Mouse (Mus musculus): ENCODE data around the gene Gm20696. TPM values are rescaled to one million over a fixed set of nuclear protein-coding genes. Genes with fewer than 3 reads are reported as not detected.
A peak's percentile ranks its signal among the peaks of the same experiment; 100 is the strongest.

Gm20696 gene
- total RNA-seq, 1 experiment = 0.58 TPM

DNA sequence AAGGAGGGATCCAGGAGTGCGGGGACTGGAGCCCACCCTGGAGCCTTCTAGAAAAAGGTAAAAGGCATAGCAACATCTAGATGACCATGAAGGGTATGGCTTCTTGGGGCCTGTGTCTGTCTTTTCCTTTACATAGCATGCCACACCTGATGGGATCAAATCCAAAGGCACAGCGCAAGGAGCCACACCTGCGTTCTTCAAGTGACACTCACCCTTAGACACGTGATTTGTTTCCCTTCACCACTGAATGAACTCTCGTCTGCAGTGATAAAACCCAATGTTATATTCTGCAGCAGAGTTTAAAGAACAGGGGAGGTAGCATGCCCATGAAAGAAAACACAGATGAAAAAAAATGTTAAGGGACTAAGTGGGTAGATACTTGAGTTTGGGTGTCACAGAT, 257.0 kb downstream of the Gm20696 start:
- H3K4me3 ChIP-seq (ENCODE audit: insufficient read depth in 1 of 2, low read depth in 1 of 2, low read length in 2 of 2, poor library complexity in 1 of 2, severe bottlenecking in 1 of 2) = no peak overlapping the region
- no peak overlapping the region for H3K27ac ChIP-seq (ENCODE audit: insufficient read depth, low read depth, low read length, poor library complexity, severe bottlenecking)
- H3K4me1 ChIP-seq (ENCODE audit: control insufficient read depth in 2 of 2, insufficient read depth in 2 of 2, low read length in 2 of 2, poor library complexity in 1 of 2) = no peaks in the 10 kb centered on the region
- in situ Hi-C loops (cut with MboI; ENCODE audit: low sequenced_read_pairs in 2 of 2, unreplicated experiment in 2 of 2) = no loop called here
- H3K36me3 ChIP-seq (ENCODE audit: control insufficient read depth, insufficient read depth, low read length, poor library complexity, severe bottlenecking) = no peaks in the 10 kb centered on the region
- H3K9ac ChIP-seq (ENCODE audit: insufficient read depth, low read depth, low read length, poor library complexity, severe bottlenecking) = no peak overlapping the region
- H3K9me3 ChIP-seq (ENCODE audit: control insufficient read depth, insufficient read depth, low read depth, low read length) = no peaks in the 10 kb centered on the region
- no peak for DNase-seq (ENCODE audit: low read depth, low spot score)
- TF ChIP-seq CHD2 (IDR thresholded peaks at IDR 0.05; ENCODE audit: low read depth, low read length) (no peak), MAFK (IDR thresholded peaks at IDR 0.05; ENCODE audit: insufficient read depth, low read depth, low read length) (no peak), ZC3H11A (IDR thresholded peaks at IDR 0.05; ENCODE audit: borderline replicate concordance, low read depth, low read length) (no peak), ZNF384 (IDR thresholded peaks at IDR 0.05; ENCODE audit: low read depth, low read length) (no peak), HCFC1 (IDR thresholded peaks at IDR 0.05; ENCODE audit: borderline replicate concordance, insufficient read depth, low read length) (no peak)

- Histone ChIP-seq H3K4me1 (ENCODE audit: control insufficient read depth in 2 of 2, insufficient read depth in 2 of 2, low read length in 2 of 2, poor library complexity in 1 of 2) (no peaks in the 10 kb centered on the region), H3K4me3 (ENCODE audit: insufficient read depth in 1 of 2, low read depth in 1 of 2, low read length in 2 of 2, poor library complexity in 1 of 2, severe bottlenecking in 1 of 2) (no peak overlapping the region), H3K9me3 (ENCODE audit: control insufficient read depth, insufficient read depth, low read depth, low read length) (no peaks in the 10 kb centered on the region), H3K36me3 (ENCODE audit: control insufficient read depth, insufficient read depth, low read length, poor library complexity, severe bottlenecking) (no peaks in the 10 kb centered on the region), H3K9ac (ENCODE audit: insufficient read depth, low read depth, low read length, poor library complexity, severe bottlenecking) (no peak overlapping the region), H3K27ac (ENCODE audit: insufficient read depth, low read depth, low read length, poor library complexity, severe bottlenecking) (no peak overlapping the region)
- no peak for DNase-seq (ENCODE audit: low read depth, low spot score)
- in situ Hi-C loops (cut with MboI; ENCODE audit: low sequenced_read_pairs in 2 of 2, unreplicated experiment in 2 of 2) = no loop called here
- TF ChIP-seq HCFC1 (IDR thresholded peaks at IDR 0.05; ENCODE audit: borderline replicate concordance, insufficient read depth, low read length) (no peak), MAFK (IDR thresholded peaks at IDR 0.05; ENCODE audit: insufficient read depth, low read depth, low read length) (no peak), ZNF384 (IDR thresholded peaks at IDR 0.05; ENCODE audit: low read depth, low read length) (no peak), CHD2 (IDR thresholded peaks at IDR 0.05; ENCODE audit: low read depth, low read length) (no peak), ZC3H11A (IDR thresholded peaks at IDR 0.05; ENCODE audit: borderline replicate concordance, low read depth, low read length) (no peak)
These were observed 257.7 kb downstream of the Gm20696 start for GRCm38 (mm10) chr6:99408880-99409279.

DNA sequence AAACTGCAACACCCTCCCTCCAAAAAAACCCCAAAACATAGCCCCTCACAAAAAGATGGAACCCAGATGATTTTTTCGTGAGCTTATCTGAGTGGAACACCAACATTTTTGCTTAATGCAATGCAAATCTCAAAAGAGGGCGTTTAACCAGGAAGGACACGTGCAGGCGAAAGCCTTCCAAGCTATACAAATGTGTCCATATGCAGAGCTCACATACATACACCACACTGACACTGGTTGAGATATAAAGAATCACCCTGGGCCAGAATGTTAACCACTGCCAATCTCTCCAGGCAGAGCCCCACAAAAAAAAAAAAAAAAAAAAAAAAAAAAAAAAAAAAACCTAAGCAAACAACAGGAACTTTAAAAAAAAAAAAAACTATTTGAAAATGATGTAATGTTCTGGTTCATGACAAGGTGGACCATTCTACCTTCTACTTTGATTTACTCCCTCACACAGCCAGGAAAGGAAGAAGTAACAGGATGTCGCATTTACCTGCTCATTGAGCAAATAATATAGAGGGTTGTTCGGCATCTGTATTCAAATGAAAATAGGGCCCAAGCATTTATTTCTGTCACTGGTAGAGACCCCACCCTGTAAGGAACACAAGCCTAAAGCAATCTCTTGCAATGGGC, 262.7 kb downstream of the Gm20696 start:
- Histone ChIP-seq H3K36me3 (ENCODE audit: control insufficient read depth, insufficient read depth, low read length, poor library complexity, severe bottlenecking) (no peaks in the 10 kb centered on the region), H3K9me3 (ENCODE audit: control insufficient read depth, insufficient read depth, low read depth, low read length) (no peaks in the 10 kb centered on the region), H3K27ac (ENCODE audit: insufficient read depth, low read depth, low read length, poor library complexity, severe bottlenecking) (no peak overlapping the region), H3K4me1 (ENCODE audit: control insufficient read depth in 2 of 2, insufficient read depth in 2 of 2, low read length in 2 of 2, poor library complexity in 1 of 2) (peaks cover 0 to 4% of the 10 kb centered on the region in 2 experiments; a peak in 1 of 4 replicates), H3K4me3 (ENCODE audit: insufficient read depth in 1 of 2, low read depth in 1 of 2, low read length in 2 of 2, poor library complexity in 1 of 2, severe bottlenecking in 1 of 2) (no peak overlapping the region), H3K9ac (ENCODE audit: insufficient read depth, low read depth, low read length, poor library complexity, severe bottlenecking) (no peak overlapping the region)
- no peak for DNase-seq (ENCODE audit: low read depth, low spot score)
- TF ChIP-seq CHD2 (IDR thresholded peaks at IDR 0.05; ENCODE audit: low read depth, low read length) (no peak), MAFK (IDR thresholded peaks at IDR 0.05; ENCODE audit: insufficient read depth, low read depth, low read length) (no peak), ZNF384 (IDR thresholded peaks at IDR 0.05; ENCODE audit: low read depth, low read length) (peak; percentile 45; the same call in 1 of the 2 replicates), ZC3H11A (IDR thresholded peaks at IDR 0.05; ENCODE audit: borderline replicate concordance, low read depth, low read length) (no peak), HCFC1 (IDR thresholded peaks at IDR 0.05; ENCODE audit: borderline replicate concordance, insufficient read depth, low read length) (no peak)
- in situ Hi-C loops (cut with MboI; ENCODE audit: low sequenced_read_pairs in 2 of 2, unreplicated experiment in 2 of 2) = no loop called here

GRCm38 (mm10) chr6:99402941-99403340, 263.7 kb downstream of the Gm20696 start:
- H3K4me3 ChIP-seq (ENCODE audit: insufficient read depth in 1 of 2, low read depth in 1 of 2, low read length in 2 of 2, poor library complexity in 1 of 2, severe bottlenecking in 1 of 2) = no peak overlapping the region
- H3K36me3 ChIP-seq (ENCODE audit: control insufficient read depth, insufficient read depth, low read length, poor library complexity, severe bottlenecking) = no peaks in the 10 kb centered on the region
- no peak for DNase-seq (ENCODE audit: low read depth, low spot score)
- no peak overlapping the region for H3K9ac ChIP-seq (ENCODE audit: insufficient read depth, low read depth, low read length, poor library complexity, severe bottlenecking)
- in situ Hi-C loops (cut with MboI; ENCODE audit: low sequenced_read_pairs in 2 of 2, unreplicated experiment in 2 of 2) = no loop called here
- no peak overlapping the region for H3K27ac ChIP-seq (ENCODE audit: insufficient read depth, low read depth, low read length, poor library complexity, severe bottlenecking)
- peaks cover 0 to 4% of the 10 kb centered on the region in 2 experiments; a peak in 1 of 4 replicates for H3K4me1 ChIP-seq (ENCODE audit: control insufficient read depth in 2 of 2, insufficient read depth in 2 of 2, low read length in 2 of 2, poor library complexity in 1 of 2)
- TF ChIP-seq ZC3H11A (IDR thresholded peaks at IDR 0.05; ENCODE audit: borderline replicate concordance, low read depth, low read length) (no peak), MAFK (IDR thresholded peaks at IDR 0.05; ENCODE audit: insufficient read depth, low read depth, low read length) (no peak), CHD2 (IDR thresholded peaks at IDR 0.05; ENCODE audit: low read depth, low read length) (no peak), ZNF384 (IDR thresholded peaks at IDR 0.05; ENCODE audit: low read depth, low read length) (no peak), HCFC1 (IDR thresholded peaks at IDR 0.05; ENCODE audit: borderline replicate concordance, insufficient read depth, low read length) (no peak)
- H3K9me3 ChIP-seq (ENCODE audit: control insufficient read depth, insufficient read depth, low read depth, low read length) = no peaks in the 10 kb centered on the region
